ENCODE assay signal across 11 mouse cellular contexts in genomic region chr16:22572641-22573341, GRCm38 (mm10).
DNase-seq lines count a peak whose midpoint lies in the region; ATAC-seq and TF ChIP-seq lines count a peak whose summit lies in the region.
"Had no signal": no experiment of that assay in that cellular context is flagged by ENCODE, and none has a peak within 500 bp of the region (broad histone marks: within the 10 kb centered on the region; RNA-seq: fewer than 3 reads in every experiment).

No protein-coding gene starts in this region.

- peak overlapping the region; percentile 15; the same call in 1 of the 2 replicates for H3K27ac ChIP-seq in forebrain, embryonic 10.5 days
- no peak overlapping the region for H3K27ac ChIP-seq in forebrain, postnatal 0 days (ENCODE audit: low read depth, low read length)
- peak overlapping the region; percentile 3; the same call in 1 of the 2 replicates for H3K27ac ChIP-seq in embryonic facial prominence, embryonic 10.5 days (replicated peaks)
- no peak overlapping the region for H3K27ac ChIP-seq in midbrain, embryonic 11.5 days (ENCODE audit: low read depth, low read length)
- H3K27ac ChIP-seq: macrophage; neural tube, embryonic 12.5 days had no signal

- 31% methylated on average over 21 of the region's 21 CpGs for WGBS in forebrain, embryonic 10.5 days
- WGBS in forebrain, postnatal 0 days: 45% methylated on average over 21 of the region's 21 CpGs
- whole genome bisulfite sequencing in embryonic facial prominence, embryonic 10.5 days: 28% methylated on average over 21 of the region's 21 CpGs
- 43% methylated on average over 21 of the region's 21 CpGs for WGBS in midbrain, embryonic 11.5 days

- H3K9ac ChIP-seq in forebrain, postnatal 0 days: no peak overlapping the region
- H3K9ac ChIP-seq in midbrain, embryonic 11.5 days (ENCODE audit: low read length): no peak overlapping the region
- H3K9ac ChIP-seq: neural tube, embryonic 12.5 days had no signal

- intact Hi-C loops in left cerebral cortex, postnatal 4 days (cut with DNase I): no loop called here

- no peak for DNase-seq in forebrain, embryonic 10.5 days (ENCODE audit: extremely low spot score, low spot score)
- no peak for DNase-seq in forebrain, postnatal 0 days
- DNase-seq in embryonic facial prominence, embryonic 10.5 days (ENCODE audit: low spot score): peak; percentile 66
- peak; percentile 54 for DNase-seq in kidney, postnatal 10 days
- DNase-seq in lung, postnatal 36 days: peak; percentile 51
- no peak for DNase-seq in thymus, postnatal 25 days
- DNase-seq in left cerebral cortex, postnatal 4 days: no peak
- DNase-seq in midbrain, embryonic 11.5 days (ENCODE audit: low spot score, missing footprints): no peak
- DNase-seq: right cerebral cortex, postnatal 4 days had no signal

- TF ChIP-seq CTCF in forebrain, postnatal 0 days (IDR thresholded peaks at IDR 0.05; ENCODE audit: low read depth): no peak

- ATAC-seq in forebrain, postnatal 0 days: no peak
- ATAC-seq in midbrain, embryonic 11.5 days (ENCODE audit: low FRiP score): no peak

- no peak overlapping the region for H3K4me3 ChIP-seq in forebrain, embryonic 10.5 days
- no peak overlapping the region for H3K4me3 ChIP-seq in forebrain, postnatal 0 days (ENCODE audit: low read depth, low read length)
- 0 out of 2 replicates have a peak overlapping the region, but pooled peaks have one; percentile 5 for H3K4me3 ChIP-seq in embryonic facial prominence, embryonic 10.5 days
- no peak overlapping the region for H3K4me3 ChIP-seq in midbrain, embryonic 11.5 days (ENCODE audit: low read depth, low read length)
- H3K4me3 ChIP-seq: neural tube, embryonic 12.5 days had no signal

- H3K27me3 ChIP-seq in forebrain, embryonic 10.5 days (ENCODE audit: poor library complexity, severe bottlenecking): peaks cover 38% of the 10 kb centered on the region
- no peaks in the 10 kb centered on the region for H3K27me3 ChIP-seq in forebrain, postnatal 0 days (ENCODE audit: insufficient read depth, low read length)
- peaks cover 29% of the 10 kb centered on the region for H3K27me3 ChIP-seq in embryonic facial prominence, embryonic 10.5 days (replicated peaks; ENCODE audit: low read depth, poor library complexity, severe bottlenecking)
- H3K27me3 ChIP-seq in midbrain, embryonic 11.5 days (ENCODE audit: control insufficient read depth, insufficient read depth, low read length): no peaks in the 10 kb centered on the region

- H3K36me3 ChIP-seq in forebrain, embryonic 10.5 days (replicated peaks): no peaks in the 10 kb centered on the region
- no peaks in the 10 kb centered on the region for H3K36me3 ChIP-seq in forebrain, postnatal 0 days (ENCODE audit: insufficient read depth)
- no peaks in the 10 kb centered on the region for H3K36me3 ChIP-seq in embryonic facial prominence, embryonic 10.5 days (replicated peaks)
- no peaks in the 10 kb centered on the region for H3K36me3 ChIP-seq in midbrain, embryonic 11.5 days (ENCODE audit: control insufficient read depth, insufficient read depth, low read length)
- H3K36me3 ChIP-seq: neural tube, embryonic 12.5 days had no signal

- H3K9me3 ChIP-seq in forebrain, embryonic 10.5 days: no peaks in the 10 kb centered on the region
- H3K9me3 ChIP-seq in forebrain, postnatal 0 days (ENCODE audit: low read length): no peaks in the 10 kb centered on the region
- H3K9me3 ChIP-seq in embryonic facial prominence, embryonic 10.5 days: no peaks in the 10 kb centered on the region
- no peaks in the 10 kb centered on the region for H3K9me3 ChIP-seq in midbrain, embryonic 11.5 days (ENCODE audit: control insufficient read depth, low read length)
- H3K9me3 ChIP-seq: neural tube, embryonic 12.5 days had no signal

- H3K4me2 ChIP-seq in forebrain, postnatal 0 days (ENCODE audit: low read depth): no peak overlapping the region
- no peak overlapping the region for H3K4me2 ChIP-seq in midbrain, embryonic 11.5 days
- H3K4me2 ChIP-seq: neural tube, embryonic 12.5 days had no signal

- H3K4me1 ChIP-seq in forebrain, embryonic 10.5 days: peaks cover 7% of the 10 kb centered on the region; the same call in 1 of the 2 replicates
- H3K4me1 ChIP-seq in forebrain, postnatal 0 days (ENCODE audit: insufficient read depth): no peaks in the 10 kb centered on the region
- peaks cover 28% of the 10 kb centered on the region for H3K4me1 ChIP-seq in embryonic facial prominence, embryonic 10.5 days
- H3K4me1 ChIP-seq in midbrain, embryonic 11.5 days (ENCODE audit: control insufficient read depth, insufficient read depth, low read length): no peaks in the 10 kb centered on the region
- H3K4me1 ChIP-seq: neural tube, embryonic 12.5 days had no signal

Comparison
In these comparisons a context has a peak if more than half of its experiments do, and no peak if none do; other contexts are left out.
1. H3K27ac ChIP-seq: peak in forebrain, embryonic 10.5 days (single experiment) and embryonic facial prominence, embryonic 10.5 days (single experiment); none in forebrain, postnatal 0 days (single experiment) and midbrain, embryonic 11.5 days (single experiment).
2. DNase-seq: peak in embryonic facial prominence, embryonic 10.5 days (single experiment), kidney, postnatal 10 days (single experiment) and lung, postnatal 36 days (single experiment); none in forebrain, embryonic 10.5 days (single experiment), forebrain, postnatal 0 days (single experiment), thymus, postnatal 25 days (single experiment), left cerebral cortex, postnatal 4 days (single experiment) and midbrain, embryonic 11.5 days (single experiment).